ENCODE assay signal across 8 mouse cellular contexts in genomic region chr5:136084891-136085651, GRCm38 (mm10). TPM values are rescaled to one million over a fixed set of nuclear protein-coding genes. Genes with fewer than 3 reads are reported as not detected.
DNase-seq lines count a peak whose midpoint lies in the region; ATAC-seq lines count a peak whose summit lies in the region.

No protein-coding gene starts in this region.

- peak overlapping the region; percentile 17; the same call in 1 of the 2 replicates for H3K27ac ChIP-seq in limb, embryonic 12.5 days

- ATAC-seq in limb, embryonic 12.5 days (ENCODE audit: insufficient number of reproducible peaks, insufficient read depth, low FRiP score, low TSS enrichment, low read depth) = no peak

- DNase-seq in ovary, adult 18-20 months (ENCODE audit: low spot score) = peak; percentile 63
- DNase-seq in ovary, postnatal 10 days (ENCODE audit: low spot score) = no peak
- DNase-seq in cerebellum, adult 9-10 months = peak; percentile 74
- peak; percentile 67 for DNase-seq in gastrocnemius, postnatal 14 days
- peak; percentile 41 for DNase-seq in neural tube, embryonic 10.5 days (ENCODE audit: extremely low spot score, low spot score)
- DNase-seq in layer of hippocampus, postnatal 14 days (ENCODE audit: low spot score in 2 of 2) = no peak
- DNase-seq in layer of hippocampus, adult 8-10 months (ENCODE audit: low spot score in 2 of 2) = no peak

- peaks cover 46% of the 10 kb centered on the region for H3K27me3 ChIP-seq in limb, embryonic 12.5 days

- peak overlapping the region; percentile 23; the same call in 1 of the 2 replicates for H3K9ac ChIP-seq in limb, embryonic 12.5 days (replicated peaks)

- peak overlapping the region; percentile 90 for H3K4me2 ChIP-seq in limb, embryonic 12.5 days

- H3K4me1 ChIP-seq in limb, embryonic 12.5 days (replicated peaks) = peaks cover 23% of the 10 kb centered on the region

- no peaks in the 10 kb centered on the region for H3K9me3 ChIP-seq in limb, embryonic 12.5 days

- H3K36me3 ChIP-seq in limb, embryonic 12.5 days = no peaks in the 10 kb centered on the region; the same call in 1 of the 2 replicates

- 4% methylated on average over 21 of the region's 21 CpGs for WGBS in limb, embryonic 12.5 days

- peak overlapping the region; percentile 58 for H3K4me3 ChIP-seq in limb, embryonic 12.5 days (replicated peaks)

- intact Hi-C loops in gastrocnemius, postnatal 14 days (cut with DNase I; ENCODE audit: low total_unique reads) = no loop called here

RNA-seq across cellular contexts. Expression of gene Rasa4, which starts 1.4 kb away (rescaled TPM):
- 10 to 100 TPM; 14.6 to 15.3 TPM for total RNA-seq in gastrocnemius, postnatal 14 days (2021)
- polyA plus RNA-seq in limb, embryonic 12.5 days (2016; fragmentation: Nextera tagmentation; extraction: Ambion mirVana) = 9.2 and 9.7 TPM in 2 replicates
- total RNA-seq in layer of hippocampus, postnatal 14 days (2021) = 1 to 10 TPM; 4.3 to 4.4 TPM
- total RNA-seq in layer of hippocampus, adult 8-10 months (2022) = 10 to 100 TPM in 1 of 4 experiments, 1 to 10 TPM in 3; 3.9 to 11.5 (median 7.7) TPM

RNA-seq across cellular contexts. Expression of gene Upk3bl, which starts 30.8 kb away (rescaled TPM):
- under 1 TPM in 1 of 2 experiments, not detected in 1; 0.27 TPM for total RNA-seq in gastrocnemius, postnatal 14 days (2021)
- 5.0 and 5.4 TPM in 2 replicates for polyA plus RNA-seq in limb, embryonic 12.5 days (2016; fragmentation: Nextera tagmentation; extraction: Ambion mirVana)
- not detected for total RNA-seq in layer of hippocampus, postnatal 14 days (2021)
- under 1 TPM in 2 of 4 experiments, not detected in 2; 0.43 to 0.63 TPM for total RNA-seq in layer of hippocampus, adult 8-10 months (2022)

RNA-seq across cellular contexts. Expression of gene Polr2j, which starts 31.4 kb away (rescaled TPM):
- 10 to 100 TPM; 52.9 to 66.0 TPM for total RNA-seq in gastrocnemius, postnatal 14 days (2021)
- 253 and 261 TPM in 2 replicates for polyA plus RNA-seq in limb, embryonic 12.5 days (2016; fragmentation: Nextera tagmentation; extraction: Ambion mirVana)
- 10 to 100 TPM; 73.6 to 82.2 TPM for total RNA-seq in layer of hippocampus, postnatal 14 days (2021)
- total RNA-seq in layer of hippocampus, adult 8-10 months (2022) = 10 to 100 TPM; 63.7 to 80.3 (median 70.5) TPM

RNA-seq across cellular contexts. Expression of gene Upk3b, which starts 46.8 kb away (rescaled TPM):
- not detected for total RNA-seq in gastrocnemius, postnatal 14 days (2021)
- 0.13 and 0.24 TPM in 2 replicates for polyA plus RNA-seq in limb, embryonic 12.5 days (2016; fragmentation: Nextera tagmentation; extraction: Ambion mirVana)
- total RNA-seq in layer of hippocampus, postnatal 14 days (2021) = not detected
- total RNA-seq in layer of hippocampus, adult 8-10 months (2022) = not detected

RNA-seq across cellular contexts. Expression of gene Lrwd1, which starts 50.8 kb away (rescaled TPM):
- 1 to 10 TPM; 4.0 to 4.3 TPM for total RNA-seq in gastrocnemius, postnatal 14 days (2021)
- polyA plus RNA-seq in limb, embryonic 12.5 days (2016; fragmentation: Nextera tagmentation; extraction: Ambion mirVana) = 49.6 and 50.2 TPM in 2 replicates
- 10 to 100 TPM; 15.1 to 18.5 TPM for total RNA-seq in layer of hippocampus, postnatal 14 days (2021)
- 10 to 100 TPM; 12.4 to 17.7 (median 16.1) TPM for total RNA-seq in layer of hippocampus, adult 8-10 months (2022)

Comparison
In these comparisons a context has a peak if more than half of its experiments do, and no peak if none do; other contexts are left out.
1. DNase-seq: peak in ovary, adult 18-20 months (single experiment), cerebellum, adult 9-10 months (single experiment), gastrocnemius, postnatal 14 days (single experiment) and neural tube, embryonic 10.5 days (single experiment); none in ovary, postnatal 10 days (single experiment), layer of hippocampus, postnatal 14 days (0 of 2) and layer of hippocampus, adult 8-10 months (0 of 2).